In genomic region chr19:28392838-28393237, GRCm38 (mm10) we compare ENCODE assay signal across 17 mouse cellular contexts.
DNase-seq lines count a peak whose midpoint lies in the region; ATAC-seq and TF ChIP-seq lines count a peak whose summit lies in the region.
"Had no signal": no experiment of that assay in that cellular context is flagged by ENCODE, and none has a peak within 500 bp of the region (broad histone marks: within the 10 kb centered on the region; RNA-seq: fewer than 3 reads in every experiment).

No protein-coding gene starts in this region.

- no peaks in the 10 kb centered on the region for H3K36me3 ChIP-seq in hindbrain, postnatal 0 days (ENCODE audit: insufficient read depth, low read length)
- H3K36me3 ChIP-seq in hindbrain, embryonic 12.5 days: no peaks in the 10 kb centered on the region
- no peaks in the 10 kb centered on the region for H3K36me3 ChIP-seq in lung, embryonic 14.5 days (ENCODE audit: insufficient read depth)
- H3K36me3 ChIP-seq: forebrain, embryonic 10.5 days; limb, embryonic 15.5 days; liver, embryonic 15.5 days had no signal

- no peaks in the 10 kb centered on the region for H3K4me1 ChIP-seq in hindbrain, postnatal 0 days (ENCODE audit: insufficient read depth, low read length)
- peaks cover 13% of the 10 kb centered on the region for H3K4me1 ChIP-seq in hindbrain, embryonic 12.5 days
- no peaks in the 10 kb centered on the region for H3K4me1 ChIP-seq in lung, embryonic 14.5 days (ENCODE audit: insufficient read depth)
- H3K4me1 ChIP-seq: liver, embryonic 15.5 days; megakaryocyte, embryonic 14.5 days had no signal

- no peaks in the 10 kb centered on the region for H3K27me3 ChIP-seq in hindbrain, postnatal 0 days (ENCODE audit: insufficient read depth, low read length)
- no peaks in the 10 kb centered on the region for H3K27me3 ChIP-seq in hindbrain, embryonic 12.5 days
- no peaks in the 10 kb centered on the region for H3K27me3 ChIP-seq in lung, embryonic 14.5 days (ENCODE audit: insufficient read depth, low read length)
- H3K27me3 ChIP-seq: limb, embryonic 15.5 days; liver, embryonic 15.5 days; megakaryocyte, embryonic 14.5 days; Patski had no signal

- no peaks in the 10 kb centered on the region for H3K9me3 ChIP-seq in hindbrain, postnatal 0 days (ENCODE audit: low read length)
- no peaks in the 10 kb centered on the region for H3K9me3 ChIP-seq in hindbrain, embryonic 12.5 days (replicated peaks)
- H3K9me3 ChIP-seq in lung, embryonic 14.5 days (ENCODE audit: low read depth, low read length): no peaks in the 10 kb centered on the region
- H3K9me3 ChIP-seq: forebrain, embryonic 10.5 days; limb, embryonic 15.5 days; liver, embryonic 15.5 days; megakaryocyte, embryonic 14.5 days had no signal

- H3K9ac ChIP-seq in hindbrain, postnatal 0 days (replicated peaks; ENCODE audit: low read length): no peak overlapping the region
- no peak overlapping the region for H3K9ac ChIP-seq in hindbrain, embryonic 12.5 days
- H3K9ac ChIP-seq in lung, embryonic 14.5 days: no peak overlapping the region
- H3K9ac ChIP-seq: limb, embryonic 15.5 days; liver, embryonic 15.5 days had no signal

- H3K4me3 ChIP-seq in hindbrain, postnatal 0 days (ENCODE audit: low read length): no peak overlapping the region
- H3K4me3 ChIP-seq in hindbrain, embryonic 12.5 days: no peak overlapping the region
- H3K4me3 ChIP-seq in lung, embryonic 14.5 days (ENCODE audit: low read depth, low read length): no peak overlapping the region
- H3K4me3 ChIP-seq: forebrain, embryonic 10.5 days; limb, embryonic 15.5 days; liver, embryonic 15.5 days; megakaryocyte, embryonic 14.5 days had no signal

- ATAC-seq in hindbrain, postnatal 0 days: no peak
- no peak for ATAC-seq in hindbrain, embryonic 12.5 days (ENCODE audit: low FRiP score)
- no peak for ATAC-seq in lung, embryonic 14.5 days (ENCODE audit: insufficient read depth)
- ATAC-seq: Patski had no signal

- DNase-seq in hindbrain, postnatal 0 days (ENCODE audit: low spot score): no peak
- peak; percentile 38 for DNase-seq in lung, embryonic 14.5 days
- DNase-seq in lung, postnatal 14 days: no peak
- peak; percentile 4 for DNase-seq in ZHBTc4 (ENCODE audit: low read depth, low spot score)
- DNase-seq in brain, embryonic 14.5 days (ENCODE audit: low read depth): peak; percentile 40
- DNase-seq in ovary, adult 18-20 months (ENCODE audit: low spot score): no peak
- DNase-seq: gastrocnemius, postnatal 14 days; kidney, adult 8-10 months; layer of hippocampus, postnatal 36 days; lung, postnatal 10 days; thymus, postnatal 25 days had no signal

- no peak for TF ChIP-seq POLR2A in brain, embryonic 14.5 days (IDR thresholded peaks at IDR 0.05; ENCODE audit: borderline replicate concordance, extremely low read depth, insufficient read depth, insufficient read length, poor library complexity, severe bottlenecking)

- H3K27ac ChIP-seq in hindbrain, postnatal 0 days: no peak overlapping the region
- no peak overlapping the region for H3K27ac ChIP-seq in hindbrain, embryonic 12.5 days
- H3K27ac ChIP-seq in lung, embryonic 14.5 days (ENCODE audit: low read depth): no peak overlapping the region
- H3K27ac ChIP-seq: forebrain, embryonic 10.5 days; limb, embryonic 15.5 days; liver, embryonic 15.5 days had no signal

- no peak overlapping the region for H3K4me2 ChIP-seq in hindbrain, postnatal 0 days (ENCODE audit: low read depth, low read length)
- no peak overlapping the region for H3K4me2 ChIP-seq in hindbrain, embryonic 12.5 days (replicated peaks)
- no peak overlapping the region for H3K4me2 ChIP-seq in lung, embryonic 14.5 days
- H3K4me2 ChIP-seq: limb, embryonic 15.5 days; liver, embryonic 15.5 days had no signal

- peak; percentile 4; the same call in 1 of the 2 replicates for TF ChIP-seq CTCF in hindbrain, postnatal 0 days (IDR thresholded peaks at IDR 0.05; ENCODE audit: low read depth)
- TF ChIP-seq CTCF in lung, embryonic 14.5 days (IDR thresholded peaks at IDR 0.05; ENCODE audit: low read depth): peak; percentile 24
- TF ChIP-seq CTCF in brain, embryonic 14.5 days (IDR thresholded peaks at IDR 0.05; ENCODE audit: borderline replicate concordance, extremely low read depth, insufficient read depth, insufficient read length): no peak

- 85% methylated on average over 3 of the region's 3 CpGs for WGBS in hindbrain, postnatal 0 days
- 82% methylated on average over 3 of the region's 3 CpGs for WGBS in hindbrain, embryonic 12.5 days
- 80% methylated on average over 3 of the region's 3 CpGs for WGBS in lung, embryonic 14.5 days

Comparison
In these comparisons a context has a peak if more than half of its experiments do, and no peak if none do; other contexts are left out.
1. DNase-seq: peak in lung, embryonic 14.5 days (single experiment), ZHBTc4 (single experiment) and brain, embryonic 14.5 days (single experiment); none in hindbrain, postnatal 0 days (single experiment), lung, postnatal 14 days (single experiment) and ovary, adult 18-20 months (single experiment).